Mouse (Mus musculus) midbrain, embryonic 16.5 days (tissue): ENCODE data around the gene Ppm1h. TPM values are rescaled to one million over a fixed set of nuclear protein-coding genes. Genes with fewer than 3 reads are reported as not detected.
A peak's percentile ranks its signal among the peaks of the same experiment; 100 is the strongest.

Source experiments
- ATAC-seq: fragments of 200-750 bp; cut with Nextera tagmentation; 2 replicates; pipeline ENCODE4 v1.8.0; 2017; ENCODE audit warnings: moderate TSS enrichment
- H3K27ac ChIP-seq: fragments of 300-500 bp; sonication (generic); 2 replicates; pipeline ENCODE4 v1.5.1; 2014; ENCODE audit warnings: mild to moderate bottlenecking, low read length, mixed read lengths
- H3K27me3 ChIP-seq: fragments of 300-500 bp; sonication (generic); 2 replicates; pipeline ENCODE4 v1.6.1; 2014; ENCODE audit warnings: low read depth, low read length, mixed read lengths; ENCODE audit not compliant: control insufficient read depth, insufficient read depth
- H3K36me3 ChIP-seq: fragments of 300-500 bp; sonication (generic); 2 replicates; pipeline ENCODE4 v1.6.1; 2014; ENCODE audit warnings: mild to moderate bottlenecking, low read length, moderate library complexity, mixed read lengths; ENCODE audit not compliant: control insufficient read depth, insufficient read depth
- H3K4me1 ChIP-seq: fragments of 300-500 bp; sonication (generic); 2 replicates; pipeline ENCODE4 v1.6.1; 2014; ENCODE audit warnings: mild to moderate bottlenecking, low read length, mixed read lengths; ENCODE audit not compliant: control insufficient read depth, insufficient read depth
- H3K4me2 ChIP-seq: fragments of 300-500 bp; sonication (generic); 2 replicates; pipeline ENCODE4 v1.6.1; 2014; ENCODE audit warnings: mild to moderate bottlenecking, low read length, mixed read lengths
- H3K4me3 ChIP-seq: fragments of 300-500 bp; sonication (generic); 2 replicates; pipeline ENCODE4 v1.5.1; 2014; ENCODE audit warnings: low read depth, mild to moderate bottlenecking, low read length, moderate library complexity, mixed read lengths
- H3K9ac ChIP-seq: fragments of 300-500 bp; sonication (generic); 2 replicates; pipeline ENCODE4 v1.6.1; 2014; ENCODE audit warnings: low read depth, low read length, mixed read lengths
- H3K9me3 ChIP-seq: fragments of 300-500 bp; sonication (generic); replicated peaks from 2 replicates; pipeline ENCODE4 v1.6.1; 2014; ENCODE audit warnings: mild to moderate bottlenecking, low read length, mixed read lengths; ENCODE audit not compliant: control insufficient read depth, poor library complexity, severe bottlenecking
- WGBS: fragments of 180-500 bp; shearing (Covaris S2); extraction: QIAGEN DNeasy Blood & Tissue Kit; methylation state at CpG from one replicate; pipeline ENCODE4 v1.1.7; 2014; 5-methylcytosine and 5-hydroxymethylcytosine counted together
- polyA plus RNA-seq: library from polyadenylated mRNA; unstranded; fragments of >200 nt; fragmentation: Nextera tagmentation; extraction: Ambion mirVana; gene quantifications from 2 replicates; pipeline ENCODE4 v1.2.1, GENCODE M21; 2015

Ppm1h gene
- polyA plus RNA-seq, 1 experiment from 2014 or later, result 25.2 TPM

- H3K27me3 ChIP-seq, result 0 out of 2 replicates have a peak, but pooled peaks cover 3% of the 10 kb centered on the region
- no peak overlapping the region for H3K4me2 ChIP-seq
- no peak overlapping the region for H3K4me3 ChIP-seq
- H3K9me3 ChIP-seq, result no peaks in the 10 kb centered on the region
- 90% methylated on average over 4 of the region's 4 CpGs for WGBS
- no peak overlapping the region for H3K9ac ChIP-seq
- ATAC-seq, result no peak
- H3K27ac ChIP-seq, result no peak overlapping the region
- no peaks in the 10 kb centered on the region for H3K36me3 ChIP-seq
- H3K4me1 ChIP-seq, result no peaks in the 10 kb centered on the region
Observed at GRCm38 (mm10) chr10:122800732-122801110, 122.2 kb downstream of the Ppm1h start.

GRCm38 (mm10) chr10:122802218-122802617 lies 123.7 kb downstream of the Ppm1h start:
- Histone ChIP-seq H3K4me3 (no peak overlapping the region), H3K9ac (0 out of 2 replicates have a peak overlapping the region, but pooled peaks have one; percentile 32), H3K4me1 (peaks cover under 1% of the 10 kb centered on the region; the same call in 1 of the 2 replicates), H3K4me2 (peak overlapping the region; percentile 36), H3K27ac (no peak overlapping the region), H3K36me3 (no peaks in the 10 kb centered on the region), H3K9me3 (no peaks in the 10 kb centered on the region), H3K27me3 (0 out of 2 replicates have a peak, but pooled peaks cover 3% of the 10 kb centered on the region)
- ATAC-seq, result no peak
- WGBS, result 44% methylated on average over 30 of the region's 30 CpGs

GRCm38 (mm10) chr10:122802901-122803300 lies 124.3 kb downstream of the Ppm1h start:
- Histone ChIP-seq H3K27me3 (0 out of 2 replicates have a peak, but pooled peaks cover 3% of the 10 kb centered on the region), H3K27ac (no peak overlapping the region), H3K4me2 (no peak overlapping the region), H3K36me3 (no peaks in the 10 kb centered on the region), H3K9me3 (no peaks in the 10 kb centered on the region), H3K4me1 (peaks cover 4% of the 10 kb centered on the region; the same call in 1 of the 2 replicates), H3K4me3 (no peak overlapping the region), H3K9ac (no peak overlapping the region)
- 48% methylated on average over 7 of the region's 7 CpGs for WGBS
- no peak for ATAC-seq

- Histone ChIP-seq H3K27ac (no peak overlapping the region), H3K9ac (no peak overlapping the region), H3K4me2 (no peak overlapping the region), H3K4me1 (peaks cover 8% of the 10 kb centered on the region; the same call in 1 of the 2 replicates), H3K27me3 (0 out of 2 replicates have a peak, but pooled peaks cover 2% of the 10 kb centered on the region), H3K9me3 (no peaks in the 10 kb centered on the region), H3K4me3 (no peak overlapping the region), H3K36me3 (no peaks in the 10 kb centered on the region)
- no peak for ATAC-seq
- WGBS, result 8% methylated on average over 7 of the region's 7 CpGs
Observed at GRCm38 (mm10) chr10:122803906-122804305, 125.3 kb downstream of the Ppm1h start.

GRCm38 (mm10) chr10:122805866-122806265 lies 127.3 kb downstream of the Ppm1h start:
- H3K4me2 ChIP-seq, result no peak overlapping the region
- 79% methylated on average over 2 of the region's 2 CpGs for WGBS
- no peak overlapping the region for H3K9ac ChIP-seq
- no peaks in the 10 kb centered on the region for H3K9me3 ChIP-seq
- peaks cover 8% of the 10 kb centered on the region; the same call in 1 of the 2 replicates for H3K4me1 ChIP-seq
- no peaks in the 10 kb centered on the region for H3K36me3 ChIP-seq
- no peak for ATAC-seq
- no peak overlapping the region for H3K27ac ChIP-seq
- H3K27me3 ChIP-seq, result no peaks in the 10 kb centered on the region
- no peak overlapping the region for H3K4me3 ChIP-seq

- Histone ChIP-seq H3K27me3 (no peaks in the 10 kb centered on the region), H3K9ac (no peak overlapping the region), H3K9me3 (no peaks in the 10 kb centered on the region), H3K4me1 (peaks cover 8% of the 10 kb centered on the region; the same call in 1 of the 2 replicates), H3K4me3 (no peak overlapping the region), H3K4me2 (no peak overlapping the region), H3K36me3 (no peaks in the 10 kb centered on the region), H3K27ac (peak overlapping the region; percentile 55)
- peak; percentile 23; the same call in 1 of the 2 replicates for ATAC-seq
- 28% methylated on average over 9 of the region's 9 CpGs for WGBS
Observed at GRCm38 (mm10) chr10:122807127-122808105, 128.9 kb downstream of the Ppm1h start.

GRCm38 (mm10) chr10:122808186-122808585 lies 129.6 kb downstream of the Ppm1h start:
- Histone ChIP-seq H3K9me3 (no peaks in the 10 kb centered on the region), H3K9ac (no peak overlapping the region), H3K4me3 (no peak overlapping the region), H3K27ac (no peak overlapping the region), H3K36me3 (no peaks in the 10 kb centered on the region), H3K4me2 (no peak overlapping the region), H3K27me3 (no peaks in the 10 kb centered on the region), H3K4me1 (peaks cover 8% of the 10 kb centered on the region; the same call in 1 of the 2 replicates)
- 77% methylated on average over 4 of the region's 4 CpGs for WGBS
- ATAC-seq, result no peak

GRCm38 (mm10) chr10:122809851-122810250 lies 131.3 kb downstream of the Ppm1h start:
- no peak overlapping the region for H3K27ac ChIP-seq
- H3K9me3 ChIP-seq, result no peaks in the 10 kb centered on the region
- H3K9ac ChIP-seq, result no peak overlapping the region
- no peak overlapping the region for H3K4me3 ChIP-seq
- WGBS, result 48% methylated on average over 8 of the region's 8 CpGs
- H3K4me2 ChIP-seq, result no peak overlapping the region
- H3K4me1 ChIP-seq, result peaks cover 8% of the 10 kb centered on the region; the same call in 1 of the 2 replicates
- no peaks in the 10 kb centered on the region for H3K27me3 ChIP-seq
- no peak for ATAC-seq
- no peaks in the 10 kb centered on the region for H3K36me3 ChIP-seq

- no peaks in the 10 kb centered on the region for H3K4me1 ChIP-seq
- H3K4me3 ChIP-seq, result no peak overlapping the region
- H3K9ac ChIP-seq, result no peak overlapping the region
- H3K9me3 ChIP-seq, result no peaks in the 10 kb centered on the region
- no peaks in the 10 kb centered on the region for H3K27me3 ChIP-seq
- 50% methylated on average over 14 of the region's 14 CpGs for WGBS
- no peak overlapping the region for H3K4me2 ChIP-seq
- H3K36me3 ChIP-seq, result no peaks in the 10 kb centered on the region
- 0 out of 2 replicates have a peak, but pooled peaks have one; percentile 36 for ATAC-seq
- H3K27ac ChIP-seq, result peak overlapping the region; percentile 33; the same call in 1 of the 2 replicates
Observed at GRCm38 (mm10) chr10:122815094-122815493, 136.5 kb downstream of the Ppm1h start.
